Mouse (Mus musculus): Measurements from ENCODE around the gene Rabgap1l.

DNA sequence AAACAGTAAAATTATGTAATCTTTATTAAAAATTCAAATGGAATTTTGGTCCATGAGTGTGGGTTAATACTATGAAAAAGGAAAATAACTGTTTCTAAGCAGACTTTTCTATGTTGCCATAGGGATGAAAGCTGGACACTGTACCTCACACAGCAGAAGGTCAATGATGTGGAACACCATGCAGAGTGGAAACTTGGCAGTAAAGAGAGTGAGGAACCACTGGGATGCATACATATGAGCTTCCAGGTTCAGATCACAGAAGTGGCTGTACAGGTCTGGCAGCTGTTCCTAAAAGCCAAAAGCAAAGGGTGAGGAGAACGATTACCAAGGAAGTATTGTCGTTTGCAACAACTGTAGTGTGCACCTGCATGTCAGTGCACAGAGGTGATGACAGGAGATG, 351.3 kb downstream of the Rabgap1l start:
- no peak for TF ChIP-seq CTCF (IDR thresholded peaks at IDR 0.05; ENCODE audit: low read depth, low read length)
- TF ChIP-seq POLR2AphosphoS5 (IDR thresholded peaks at IDR 0.05; ENCODE audit: insufficient replicate concordance, low read depth, low read length), result no peak

Data from G1E (cell line).